Mouse (Mus musculus) hindbrain, embryonic 12.5 days (tissue): ENCODE measurements around the gene Apopt1. TPM values are rescaled to one million over a fixed set of nuclear protein-coding genes. Genes with fewer than 3 reads are reported as not detected.

ENCODE experiments used
- ATAC-seq: fragments of 200-750 bp; cut with Nextera tagmentation; 2 replicates; pipeline ENCODE4 v1.8.0; 2017; ENCODE audit warnings: moderate TSS enrichment; ENCODE audit not compliant: low FRiP score
- H3K27ac ChIP-seq: fragments of 300-500 bp; sonication (generic); 2 replicates; pipeline ENCODE4 v1.5.1; 2016; ENCODE audit warnings: mild to moderate bottlenecking
- H3K27me3 ChIP-seq: fragments of 300-500 bp; sonication (generic); 2 replicates; pipeline ENCODE4 v1.6.1; 2016; ENCODE audit warnings: mild to moderate bottlenecking
- H3K36me3 ChIP-seq: fragments of 300-500 bp; sonication (generic); 2 replicates; pipeline ENCODE4 v1.6.1; 2016; ENCODE audit warnings: mild to moderate bottlenecking
- H3K4me1 ChIP-seq: fragments of 300-500 bp; sonication (generic); 2 replicates; pipeline ENCODE4 v1.6.1; 2016
- H3K4me2 ChIP-seq: fragments of 300-500 bp; sonication (generic); replicated peaks from 2 replicates; pipeline ENCODE4 v1.6.1; 2016; ENCODE audit warnings: mild to moderate bottlenecking
- H3K4me3 ChIP-seq: fragments of 300-500 bp; sonication (generic); 2 replicates; pipeline ENCODE4 v1.5.1; 2016; ENCODE audit warnings: mild to moderate bottlenecking
- H3K9ac ChIP-seq: fragments of 300-500 bp; sonication (generic); 2 replicates; pipeline ENCODE4 v1.6.1; 2016; ENCODE audit warnings: mild to moderate bottlenecking, moderate library complexity
- H3K9me3 ChIP-seq: fragments of 300-500 bp; sonication (generic); replicated peaks from 2 replicates; pipeline ENCODE4 v1.6.1; 2016; ENCODE audit warnings: mild to moderate bottlenecking
- WGBS: fragments of 180-500 bp; shearing (Covaris S2); methylation state at CpG from one replicate; pipeline ENCODE4 v1.1.7; 2016; 5-methylcytosine and 5-hydroxymethylcytosine counted together
- polyA plus RNA-seq: library from polyadenylated mRNA; unstranded; fragments of >200 nt; fragmentation: Nextera tagmentation; extraction: Ambion mirVana; gene quantifications from 2 replicates; pipeline ENCODE4 v1.2.1, GENCODE M21; 2016

Apopt1 gene
- polyA plus RNA-seq, 1 experiment from 2014 or later = 54.0 TPM

DNA sequence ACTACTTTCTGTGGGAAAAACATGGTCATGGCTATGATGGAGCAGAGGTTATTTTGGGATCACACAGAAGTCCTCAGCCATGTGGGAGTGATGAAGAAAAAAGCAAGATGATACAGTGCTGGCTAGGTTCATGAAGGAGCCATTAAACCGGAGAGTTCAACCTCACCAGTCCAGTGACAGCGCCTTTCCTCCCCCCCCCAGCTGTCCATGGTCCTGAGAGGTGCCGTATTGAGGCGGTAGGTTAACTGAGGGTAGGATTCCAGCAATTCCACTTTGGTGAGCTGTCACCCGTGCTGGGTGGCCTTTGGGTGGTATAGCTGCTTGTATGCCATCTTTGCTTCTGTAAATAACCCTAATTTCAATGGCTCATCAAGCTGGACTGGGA is 43.6 kb downstream of the Apopt1 start:
- ATAC-seq = no peak
- H3K9ac ChIP-seq = no peak overlapping the region
- H3K4me1 ChIP-seq = peaks cover 27% of the 10 kb centered on the region
- no peak overlapping the region for H3K4me2 ChIP-seq
- no peaks in the 10 kb centered on the region for H3K36me3 ChIP-seq
- H3K27ac ChIP-seq = no peak overlapping the region
- no peaks in the 10 kb centered on the region for H3K27me3 ChIP-seq
- H3K4me3 ChIP-seq = no peak overlapping the region
- 57% methylated on average over 5 of the region's 5 CpGs for WGBS
- no peaks in the 10 kb centered on the region for H3K9me3 ChIP-seq

DNA sequence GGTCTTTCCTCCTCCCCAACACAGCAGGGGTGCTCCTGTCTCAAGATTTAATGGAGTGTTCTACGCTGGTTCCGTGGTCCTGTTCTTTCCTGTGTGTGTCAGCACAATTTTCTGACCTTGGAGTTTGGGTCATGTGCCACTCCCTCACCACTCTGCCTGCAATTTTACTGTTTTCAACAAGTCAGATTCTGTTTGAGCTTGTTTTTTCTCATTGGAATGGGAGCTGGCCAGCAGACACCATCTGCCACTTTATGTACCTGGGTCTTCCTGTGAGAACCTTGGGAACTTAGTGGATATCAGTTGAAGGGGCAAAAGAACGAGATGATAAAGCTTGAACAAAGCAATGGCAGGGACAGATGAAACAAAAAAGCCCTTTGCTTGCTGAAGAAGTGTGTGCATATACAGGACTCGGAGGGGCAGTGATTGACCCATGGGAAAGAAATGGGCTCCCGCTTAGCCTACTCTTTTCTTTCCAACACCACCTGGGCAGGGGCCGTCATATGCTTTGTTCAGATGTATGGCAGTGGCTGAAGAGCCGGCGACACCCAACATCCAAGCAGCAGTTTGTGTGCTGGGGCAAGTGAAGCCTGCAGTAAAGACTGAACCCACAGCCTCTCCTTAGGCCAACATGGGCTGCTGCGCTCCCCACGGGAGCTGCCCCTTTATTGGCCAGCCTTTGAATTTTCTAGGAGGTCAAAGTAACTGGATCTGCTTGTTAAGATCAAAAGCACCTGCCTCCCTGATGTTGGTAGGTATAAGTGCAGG is 44.7 kb downstream of the Apopt1 start:
- Histone ChIP-seq H3K4me3 (peak overlapping the region; percentile 94), H3K4me1 (peaks cover 37% of the 10 kb centered on the region), H3K27ac (peak overlapping the region; percentile 96; the same call in 1 of the 2 replicates), H3K27me3 (no peaks in the 10 kb centered on the region), H3K4me2 (peak overlapping the region; percentile 97), H3K9ac (peak overlapping the region; percentile 98), H3K9me3 (no peaks in the 10 kb centered on the region), H3K36me3 (0 out of 2 replicates have a peak, but pooled peaks cover 3% of the 10 kb centered on the region)
- WGBS = 43% methylated on average over 10 of the region's 10 CpGs
- no peak for ATAC-seq

DNA sequence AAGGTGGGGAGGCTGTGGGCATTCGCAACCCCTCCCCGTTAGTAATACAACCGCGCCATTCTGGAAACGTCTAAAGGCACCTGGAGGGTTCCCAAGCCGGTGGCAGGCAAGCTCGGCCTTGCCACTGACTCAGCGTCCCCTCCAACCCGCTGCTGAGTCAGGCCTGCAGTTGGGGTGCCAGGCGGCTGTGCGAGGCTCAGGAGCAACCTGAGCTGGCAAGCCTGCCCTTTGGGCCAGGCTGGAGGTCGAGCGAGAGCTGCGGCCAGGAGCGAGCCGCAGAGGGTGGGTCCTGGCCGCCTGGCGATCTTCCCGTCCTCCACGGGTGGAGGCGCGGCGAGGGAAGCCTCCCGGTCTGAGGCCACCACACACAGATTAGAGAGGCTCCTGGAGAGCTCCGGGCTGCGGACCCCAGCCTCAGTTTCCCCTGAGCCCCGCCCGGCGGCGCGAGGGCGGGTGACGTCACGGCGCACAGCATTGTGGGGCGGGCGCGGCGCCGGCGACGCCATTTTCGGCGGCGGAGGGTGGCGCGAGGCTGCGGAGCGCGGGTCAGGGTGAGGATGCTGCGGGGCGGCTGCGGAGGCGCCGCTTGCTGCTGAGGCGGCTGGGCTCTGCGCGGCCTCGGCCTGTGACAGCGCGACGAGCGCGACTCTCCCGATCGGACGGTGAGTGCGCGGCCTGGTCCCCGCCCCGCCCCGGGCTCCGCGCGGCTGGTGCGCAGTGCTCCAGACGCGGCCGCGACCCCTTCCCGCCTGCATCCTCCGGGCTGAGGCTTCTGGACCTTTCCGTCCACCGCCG is 45.5 kb downstream of the Apopt1 start, which contains the start of gene Klc1:
Gene Klc1 (plus strand): TSS at position 469 of the 795 bp plus-strand sequence.
- peak within 1 kb of the TSS; percentile 97 for H3K4me2 ChIP-seq
- peak within 1 kb of the TSS; percentile 96 for H3K27ac ChIP-seq
- peaks cover 8% of the 10 kb centered on the region; the same call in 1 of the 2 replicates for H3K36me3 ChIP-seq
- H3K4me3 ChIP-seq = peak within 1 kb of the TSS; percentile 94
- no peaks in the 10 kb centered on the region for H3K27me3 ChIP-seq
- H3K4me1 ChIP-seq = peaks cover 41% of the 10 kb centered on the region
- under 1% methylated on average over 78 of the region's 85 CpGs for WGBS
- ATAC-seq = peak; percentile 79
- peak within 1 kb of the TSS; percentile 98 for H3K9ac ChIP-seq
- no peaks in the 10 kb centered on the region for H3K9me3 ChIP-seq

DNA sequence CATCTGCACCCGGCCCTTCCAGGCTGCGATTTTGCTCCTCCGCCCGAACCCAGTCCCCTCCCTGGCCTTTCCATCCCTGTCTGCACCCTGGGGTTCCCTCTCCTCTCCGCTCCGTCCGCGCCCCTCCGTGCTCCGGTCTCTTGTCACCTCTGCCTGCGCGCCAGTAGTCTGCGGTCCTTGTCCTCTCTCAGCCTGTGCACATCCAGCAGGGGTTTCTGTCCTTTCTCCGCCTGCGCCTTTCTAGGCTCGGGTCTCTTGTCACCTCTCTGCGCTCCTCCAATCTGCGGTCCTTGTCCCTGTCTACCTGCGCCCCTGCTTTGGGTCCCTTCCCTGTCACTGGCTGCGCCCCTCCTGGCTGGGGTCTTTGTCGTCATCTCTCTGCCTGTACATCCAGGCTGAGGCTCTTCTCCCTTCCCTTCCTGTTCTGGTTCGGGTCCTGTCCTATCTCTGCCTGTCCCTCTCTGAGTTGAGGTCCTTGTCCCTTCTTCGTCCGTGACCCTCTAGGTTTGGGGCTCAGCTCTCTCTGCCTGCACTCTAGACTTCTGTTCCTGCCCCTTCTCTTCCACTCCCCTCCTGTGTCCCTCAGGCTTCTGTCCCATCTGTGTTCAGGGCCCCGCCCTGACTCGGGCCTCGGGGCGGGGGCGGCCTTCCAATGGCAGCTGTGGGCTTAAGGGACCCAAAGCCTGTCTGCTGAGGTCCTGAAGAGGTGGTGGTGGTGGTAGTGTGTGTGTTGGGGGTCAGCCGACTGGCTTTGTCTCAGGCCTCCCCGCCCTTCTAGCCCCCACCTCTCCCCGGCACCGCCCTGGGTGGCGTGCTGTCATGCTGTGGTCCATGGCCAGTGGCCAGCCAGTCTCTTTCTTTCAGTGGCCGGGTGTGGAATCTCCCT is 46.4 kb downstream of the Apopt1 start:
- Histone ChIP-seq H3K27ac (peak overlapping the region; percentile 96), H3K4me3 (peak overlapping the region; percentile 94), H3K36me3 (peaks cover 8% of the 10 kb centered on the region; the same call in 1 of the 2 replicates), H3K4me1 (peaks cover 41% of the 10 kb centered on the region), H3K9me3 (no peaks in the 10 kb centered on the region), H3K27me3 (no peaks in the 10 kb centered on the region), H3K9ac (peak overlapping the region; percentile 98), H3K4me2 (peak overlapping the region; percentile 97)
- WGBS = under 1% methylated on average over 35 of the region's 35 CpGs
- ATAC-seq = peak; percentile 69

DNA sequence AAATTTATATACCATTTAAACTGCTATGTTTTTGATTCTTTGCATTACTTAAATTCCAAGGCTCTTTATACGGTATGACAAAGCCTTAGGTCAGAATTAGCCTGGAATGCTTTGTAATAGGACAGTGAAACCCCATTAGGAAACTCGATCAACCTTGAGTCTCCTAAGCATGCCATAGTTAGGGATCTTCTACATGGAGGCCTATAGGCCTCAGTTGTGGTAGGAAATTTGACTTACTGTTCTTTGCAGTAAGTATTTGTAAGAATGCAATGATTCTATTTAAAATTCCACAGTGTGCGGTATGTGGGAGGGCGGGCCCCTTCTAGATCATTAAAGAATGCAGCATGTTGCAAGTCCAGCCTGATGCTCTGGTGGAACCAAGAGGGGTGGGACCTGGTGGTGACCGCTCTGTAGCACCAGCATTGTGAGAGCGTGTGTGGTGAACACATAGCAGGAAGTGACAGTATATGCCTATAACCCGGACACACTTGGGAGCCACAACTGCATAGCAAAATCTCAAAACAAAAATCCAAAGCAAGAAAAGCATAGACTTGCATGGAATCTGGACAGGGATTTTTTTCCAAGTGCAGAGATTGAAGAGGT is 47.3 kb downstream of the Apopt1 start:
- H3K36me3 ChIP-seq = peaks cover 8% of the 10 kb centered on the region; the same call in 1 of the 2 replicates
- 75% methylated on average over 7 of the region's 7 CpGs for WGBS
- no peak overlapping the region for H3K27ac ChIP-seq
- no peak for ATAC-seq
- peak overlapping the region; percentile 97 for H3K4me2 ChIP-seq
- H3K4me3 ChIP-seq = peak overlapping the region; percentile 94
- peaks cover 41% of the 10 kb centered on the region for H3K4me1 ChIP-seq
- 0 out of 2 replicates have a peak overlapping the region, but pooled peaks have one; percentile 98 for H3K9ac ChIP-seq
- H3K9me3 ChIP-seq = no peaks in the 10 kb centered on the region
- no peaks in the 10 kb centered on the region for H3K27me3 ChIP-seq

DNA sequence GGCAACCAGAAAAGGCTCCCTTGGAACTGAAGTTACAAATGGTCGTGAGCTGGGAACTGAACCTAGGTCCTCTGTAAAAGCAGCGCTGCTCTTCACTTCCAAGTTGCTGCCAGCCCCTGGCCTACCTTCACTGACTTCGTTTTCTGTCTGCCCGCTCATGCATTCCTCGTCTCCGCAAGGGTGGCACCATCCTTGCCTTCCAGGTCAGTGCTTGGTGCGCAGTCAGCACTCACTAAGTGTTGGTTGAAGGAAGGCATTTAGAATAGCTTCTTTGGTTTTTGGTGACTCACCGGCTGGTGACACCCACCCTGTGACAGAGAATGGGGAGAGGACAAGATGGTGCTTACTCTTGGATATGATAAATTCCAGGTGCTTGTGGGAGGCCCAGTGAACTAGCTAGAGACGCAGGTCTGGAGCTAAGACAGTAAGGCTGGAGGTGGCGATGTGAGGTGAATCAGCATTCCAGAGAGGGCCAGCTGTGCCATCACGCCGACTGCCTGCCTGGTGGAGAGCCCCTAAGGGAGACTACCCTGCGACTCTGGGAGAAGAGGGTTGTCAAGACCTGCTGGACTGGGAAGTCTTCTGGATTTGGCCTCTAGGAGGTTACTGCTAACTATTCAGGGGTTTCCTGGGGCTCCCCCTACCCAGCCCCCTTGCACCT is 49.7 kb downstream of the Apopt1 start:
- H3K36me3 ChIP-seq = peaks cover 8% of the 10 kb centered on the region; the same call in 1 of the 2 replicates
- no peak overlapping the region for H3K4me3 ChIP-seq
- H3K27me3 ChIP-seq = no peaks in the 10 kb centered on the region
- no peak overlapping the region for H3K27ac ChIP-seq
- 90% methylated on average over 13 of the region's 13 CpGs for WGBS
- H3K9me3 ChIP-seq = no peaks in the 10 kb centered on the region
- no peak for ATAC-seq
- no peak overlapping the region for H3K4me2 ChIP-seq
- H3K4me1 ChIP-seq = peaks cover 62% of the 10 kb centered on the region
- H3K9ac ChIP-seq = no peak overlapping the region

DNA sequence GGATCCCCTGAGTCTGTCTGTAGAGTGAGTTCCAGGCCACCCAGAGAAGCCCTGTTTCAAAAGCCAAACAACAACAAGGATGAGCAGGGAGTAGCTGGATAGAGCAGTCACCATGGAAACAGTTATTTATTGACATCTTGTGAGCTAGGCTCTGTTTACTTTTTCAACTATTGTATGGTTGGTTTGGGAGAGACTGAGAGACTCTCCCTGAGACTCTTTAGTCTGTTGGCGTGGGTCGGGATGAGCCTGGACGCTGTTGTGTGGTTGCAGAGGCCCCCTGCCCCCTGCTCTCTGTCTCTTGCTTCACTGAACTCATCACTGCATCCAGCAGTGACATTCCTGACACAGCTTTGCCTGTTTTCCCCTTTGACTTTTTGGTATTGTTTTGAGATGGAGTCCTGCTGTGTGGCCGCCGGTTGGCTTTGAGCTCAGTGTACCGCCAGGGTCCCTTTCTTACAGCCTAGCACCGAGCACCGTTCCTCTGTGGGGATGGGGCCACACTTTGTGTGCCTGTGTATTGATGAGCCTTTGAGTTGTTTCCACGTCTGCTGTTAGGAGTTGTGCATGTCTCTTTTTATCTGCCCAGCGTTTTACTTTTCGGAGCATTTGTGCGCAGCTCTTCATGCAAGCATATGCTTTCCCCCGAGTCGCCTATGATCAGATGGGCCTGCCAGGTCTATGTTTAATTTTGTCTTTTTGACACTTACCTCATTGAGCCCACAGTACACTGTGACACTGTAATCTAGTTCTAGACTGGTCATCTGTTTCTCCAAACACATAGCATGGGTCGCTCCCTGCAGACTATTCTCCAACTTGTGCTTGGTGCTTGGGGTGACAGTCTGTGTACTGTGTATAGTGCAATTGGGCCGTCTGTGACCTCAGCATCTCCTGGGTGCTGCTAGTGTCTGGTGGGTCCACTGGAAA is 53.5 kb downstream of the Apopt1 start:
- 0 out of 2 replicates have a peak overlapping the region, but pooled peaks have one; percentile 23 for H3K9ac ChIP-seq
- peaks cover 8% of the 10 kb centered on the region; the same call in 1 of the 2 replicates for H3K36me3 ChIP-seq
- H3K4me1 ChIP-seq = peaks cover 48% of the 10 kb centered on the region
- peak overlapping the region; percentile 44 for H3K27ac ChIP-seq
- H3K4me2 ChIP-seq = peak overlapping the region; percentile 26
- peak; percentile 51 for ATAC-seq
- H3K27me3 ChIP-seq = no peaks in the 10 kb centered on the region
- H3K9me3 ChIP-seq = no peaks in the 10 kb centered on the region
- H3K4me3 ChIP-seq = no peak overlapping the region
- 25% methylated on average over 16 of the region's 16 CpGs for WGBS

DNA sequence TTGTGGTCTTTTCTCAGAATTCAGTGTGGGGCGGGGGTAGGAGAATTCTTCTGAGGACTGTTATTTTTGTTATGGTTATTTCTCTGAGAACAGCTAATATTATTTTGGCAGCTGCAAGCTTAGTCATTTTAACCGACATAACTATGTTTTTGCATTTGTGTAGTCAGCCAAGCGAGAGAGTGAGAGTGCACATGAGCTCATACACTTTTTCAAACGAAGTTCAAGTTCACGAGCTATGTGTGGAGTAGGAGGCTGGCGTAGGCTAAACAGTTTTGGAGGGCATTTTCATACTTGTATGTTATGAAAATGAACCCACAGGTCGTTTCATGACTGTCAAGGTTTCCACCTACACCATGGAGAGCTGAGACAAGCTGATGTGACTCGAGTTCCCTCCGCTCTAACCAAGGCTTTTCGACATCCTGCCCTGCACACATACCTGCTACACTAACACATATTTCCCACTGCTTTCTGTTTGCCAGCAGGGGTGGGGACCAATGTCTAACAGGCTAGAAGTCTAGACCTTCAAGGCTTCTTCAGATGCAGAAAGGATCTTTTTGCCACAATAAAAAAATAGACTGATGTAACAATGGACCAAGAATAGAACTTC is 55.4 kb downstream of the Apopt1 start:
- Histone ChIP-seq H3K4me1 (peaks cover 33% of the 10 kb centered on the region), H3K9me3 (no peaks in the 10 kb centered on the region), H3K27me3 (no peaks in the 10 kb centered on the region), H3K4me3 (no peak overlapping the region), H3K36me3 (peaks cover 18% of the 10 kb centered on the region), H3K27ac (no peak overlapping the region), H3K9ac (no peak overlapping the region), H3K4me2 (no peak overlapping the region)
- WGBS = 89% methylated on average over 10 of the region's 10 CpGs
- ATAC-seq = no peak

DNA sequence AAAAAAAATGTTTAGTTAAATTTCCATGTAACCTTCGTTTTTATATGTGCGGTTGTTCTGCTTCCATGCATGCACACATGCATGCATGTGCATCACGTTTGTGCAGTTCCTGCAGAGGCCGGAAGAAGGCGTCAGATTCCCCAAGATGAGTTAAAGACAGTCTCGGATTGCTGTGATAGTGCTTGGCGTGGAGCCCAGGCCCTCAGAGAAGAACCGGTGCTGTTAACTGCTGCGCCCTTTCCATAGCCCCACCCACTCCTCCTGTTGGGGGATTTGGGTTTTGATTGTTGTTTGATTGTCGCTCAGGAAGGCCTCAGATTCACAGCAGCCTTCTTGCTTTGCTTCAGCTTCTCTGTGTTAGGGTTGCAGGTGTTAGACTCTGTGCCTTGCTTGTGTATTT is 56.2 kb downstream of the Apopt1 start:
- Histone ChIP-seq H3K4me1 (peaks cover 33% of the 10 kb centered on the region), H3K4me2 (0 out of 2 replicates have a peak overlapping the region, but pooled peaks have one; percentile 0), H3K27ac (peak overlapping the region; percentile 52; the same call in 1 of the 2 replicates), H3K9me3 (no peaks in the 10 kb centered on the region), H3K27me3 (no peaks in the 10 kb centered on the region), H3K9ac (no peak overlapping the region), H3K36me3 (peaks cover 27% of the 10 kb centered on the region), H3K4me3 (no peak overlapping the region)
- 40% methylated on average over 10 of the region's 10 CpGs for WGBS
- no peak for ATAC-seq
